Mouse (Mus musculus): Measurements from ENCODE around the gene Cnot11. TPM values are rescaled to one million over a fixed set of nuclear protein-coding genes. Genes with fewer than 3 reads are reported as not detected.

Gene Cnot11
- 10 to 100 TPM; 23.3 to 24.2 TPM for total RNA-seq (2021)
- long read RNA-seq, experiment 1, transcript Cnot11-201 (7 exons, 3,162 nt) = major isoform, 21 of 28 reads
- long read RNA-seq, experiment 1, partial matches to known transcripts = 5 of 28 reads
- long read RNA-seq, experiment 1, other reads (novel, unspliced or antisense) = 2 of 28 reads
- long read RNA-seq, experiment 2, transcript Cnot11-201 (7 exons, 3,162 nt) = major isoform, 26 of 30 reads
- long read RNA-seq, experiment 2, partial matches to known transcripts = 1 of 30 reads
- long read RNA-seq, experiment 2, other reads (novel, unspliced or antisense) = 2 of 30 reads

GRCm38 (mm10) chr1:39534831-39535230 lies at the start of gene Cnot11:
TSS of gene Cnot11 (plus strand) at chr1:39534992.
- Histone ChIP-seq H3K4me3 (peak within 1 kb of the TSS; percentile 99), H3K27ac (peak within 1 kb of the TSS; percentile 93)
- no peak for DNase-seq (ENCODE audit: low spot score in 2 of 2)
- no peak for TF ChIP-seq CTCF (conservative IDR thresholded peaks at IDR 0.05)

- DNase-seq (ENCODE audit: low spot score in 2 of 2) = no peak
- no peak for TF ChIP-seq CTCF (conservative IDR thresholded peaks at IDR 0.05)
- H3K27ac ChIP-seq = no peak overlapping the region
Measured at GRCm38 (mm10) chr1:39487370-39487769, 47.4 kb upstream of the Cnot11 start.

GRCm38 (mm10) chr1:39493165-39493564 lies 41.6 kb upstream of the Cnot11 start:
- Histone ChIP-seq H3K4me3 (no peak overlapping the region), H3K27ac (no peak overlapping the region)
- no peak for DNase-seq (ENCODE audit: low spot score in 2 of 2)
- TF ChIP-seq CTCF (conservative IDR thresholded peaks at IDR 0.05) = no peak

More at GRCm38 (mm10) chr1:39487370-39487769, 47.4 kb upstream of the Cnot11 start:
- no peak overlapping the region for H3K4me3 ChIP-seq

- no peak for TF ChIP-seq CTCF (conservative IDR thresholded peaks at IDR 0.05)
- DNase-seq (ENCODE audit: low spot score in 2 of 2) = no peak
- Histone ChIP-seq H3K4me3 (no peak overlapping the region), H3K27ac (no peak overlapping the region)
Measured at GRCm38 (mm10) chr1:39493664-39494063, 41.1 kb upstream of the Cnot11 start.

GRCm38 (mm10) chr1:39496995-39497394 lies 37.8 kb upstream of the Cnot11 start:
- Histone ChIP-seq H3K4me3 (no peak overlapping the region), H3K27ac (no peak overlapping the region)
- DNase-seq (ENCODE audit: low spot score in 2 of 2) = no peak
- no peak for TF ChIP-seq CTCF (conservative IDR thresholded peaks at IDR 0.05)

GRCm38 (mm10) chr1:39497748-39498147 lies 37.0 kb upstream of the Cnot11 start:
- Histone ChIP-seq H3K4me3 (no peak overlapping the region), H3K27ac (no peak overlapping the region)
- no peak for DNase-seq (ENCODE audit: low spot score in 2 of 2)
- peak; percentile 49 for TF ChIP-seq CTCF (conservative IDR thresholded peaks at IDR 0.05)

GRCm38 (mm10) chr1:39499485-39499941 lies 35.3 kb upstream of the Cnot11 start:
- Histone ChIP-seq H3K4me3 (no peak overlapping the region), H3K27ac (no peak overlapping the region)
- no peak for DNase-seq (ENCODE audit: low spot score in 2 of 2)
- no peak for TF ChIP-seq CTCF (conservative IDR thresholded peaks at IDR 0.05)

GRCm38 (mm10) chr1:39502817-39503633 lies 31.8 kb upstream of the Cnot11 start:
- no peak overlapping the region for H3K27ac ChIP-seq
- no peak for DNase-seq (ENCODE audit: low spot score in 2 of 2)
- TF ChIP-seq CTCF (conservative IDR thresholded peaks at IDR 0.05) = no peak
- no peak overlapping the region for H3K4me3 ChIP-seq

GRCm38 (mm10) chr1:39504261-39504660 lies 30.5 kb upstream of the Cnot11 start:
- no peak overlapping the region for H3K4me3 ChIP-seq
- no peak overlapping the region for H3K27ac ChIP-seq
- DNase-seq (ENCODE audit: low spot score in 2 of 2) = peak; percentile 34 to 54
- TF ChIP-seq CTCF (conservative IDR thresholded peaks at IDR 0.05) = peak; percentile 82

GRCm38 (mm10) chr1:39505600-39505999 lies 29.2 kb upstream of the Cnot11 start:
- no peak for TF ChIP-seq CTCF (conservative IDR thresholded peaks at IDR 0.05)
- Histone ChIP-seq H3K4me3 (no peak overlapping the region), H3K27ac (no peak overlapping the region)
- DNase-seq (ENCODE audit: low spot score in 2 of 2) = no peak

- no peak overlapping the region for H3K27ac ChIP-seq
- no peak for TF ChIP-seq CTCF (conservative IDR thresholded peaks at IDR 0.05)
- H3K4me3 ChIP-seq = no peak overlapping the region
- DNase-seq (ENCODE audit: low spot score in 2 of 2) = no peak
Measured at GRCm38 (mm10) chr1:39511775-39512174, 23.0 kb upstream of the Cnot11 start.

- DNase-seq (ENCODE audit: low spot score in 2 of 2) = no peak
- 0 out of 2 replicates have a peak, but pooled peaks have one; percentile 24 for TF ChIP-seq CTCF (conservative IDR thresholded peaks at IDR 0.05)
- no peak overlapping the region for H3K27ac ChIP-seq
Measured at GRCm38 (mm10) chr1:39512183-39512582, 22.6 kb upstream of the Cnot11 start.

GRCm38 (mm10) chr1:39515303-39515991 lies 19.3 kb upstream of the Cnot11 start:
- TF ChIP-seq CTCF (conservative IDR thresholded peaks at IDR 0.05) = no peak
- DNase-seq (ENCODE audit: low spot score in 2 of 2) = no peak
- Histone ChIP-seq H3K4me3 (no peak overlapping the region), H3K27ac (no peak overlapping the region)

More at GRCm38 (mm10) chr1:39512183-39512582, 22.6 kb upstream of the Cnot11 start:
- H3K4me3 ChIP-seq = no peak overlapping the region
